Mouse (Mus musculus): ENCODE measurements around the gene Atp6ap1. TPM values are rescaled to one million over a fixed set of nuclear protein-coding genes. Genes with fewer than 3 reads are reported as not detected.

Gene Atp6ap1
- polyA plus RNA-seq, 1 experiment from 2014 or later: 248 TPM

DNA sequence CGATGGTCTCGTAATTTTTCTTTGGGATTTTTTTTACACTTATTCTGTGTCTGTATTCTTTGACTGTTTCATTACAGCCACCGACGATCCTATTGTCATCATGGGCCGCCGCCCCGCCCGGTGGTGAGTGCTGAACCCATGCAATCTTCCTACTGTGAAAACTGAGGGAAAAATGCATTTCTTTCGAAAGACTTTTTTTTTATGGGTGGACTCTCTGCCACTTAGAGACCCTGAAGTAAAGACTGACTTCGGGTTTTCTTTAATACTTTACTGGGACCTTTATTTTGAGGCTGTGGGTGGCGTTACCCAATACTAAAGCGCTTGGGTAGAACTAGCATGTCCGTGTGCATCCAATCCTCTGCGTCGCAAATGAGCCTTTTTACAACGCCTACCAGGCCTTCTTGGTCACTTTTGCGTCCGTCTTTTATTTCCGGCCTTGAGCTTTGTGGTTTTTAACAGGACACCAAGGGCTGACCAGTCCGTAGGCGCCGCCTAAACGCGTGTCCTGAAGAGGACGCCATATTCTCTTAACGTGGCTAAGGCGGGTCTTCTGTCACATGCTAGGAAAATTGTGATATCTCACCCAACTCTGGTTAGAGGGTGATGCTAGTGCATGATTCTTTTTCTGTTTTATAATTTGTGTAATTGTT, 25.9 kb upstream of the Atp6ap1 start:
- Histone ChIP-seq H3K9ac (peak overlapping the region; percentile 75), H3K4me2 (replicated peaks) (peak overlapping the region; percentile 67), H3K4me1 (replicated peaks; ENCODE audit: control insufficient read depth, insufficient read depth, low read length) (no peaks in the 10 kb centered on the region; the same call in 1 of the 2 replicates), H3K27ac (peak overlapping the region; percentile 56), H3K36me3 (replicated peaks; ENCODE audit: control insufficient read depth, insufficient read depth) (peaks cover 16% of the 10 kb centered on the region), H3K27me3 (ENCODE audit: control insufficient read depth, insufficient read depth, low read length) (no peaks in the 10 kb centered on the region), H3K9me3 (ENCODE audit: control insufficient read depth, low read length) (no peaks in the 10 kb centered on the region), H3K4me3 (replicated peaks; ENCODE audit: low read length) (peak overlapping the region; percentile 58)
- no peak for DNase-seq (ENCODE audit: low spot score)
- 18% methylated on average over 27 of the region's 27 CpGs for WGBS
- no peak for ATAC-seq (ENCODE audit: low FRiP score)

DNA sequence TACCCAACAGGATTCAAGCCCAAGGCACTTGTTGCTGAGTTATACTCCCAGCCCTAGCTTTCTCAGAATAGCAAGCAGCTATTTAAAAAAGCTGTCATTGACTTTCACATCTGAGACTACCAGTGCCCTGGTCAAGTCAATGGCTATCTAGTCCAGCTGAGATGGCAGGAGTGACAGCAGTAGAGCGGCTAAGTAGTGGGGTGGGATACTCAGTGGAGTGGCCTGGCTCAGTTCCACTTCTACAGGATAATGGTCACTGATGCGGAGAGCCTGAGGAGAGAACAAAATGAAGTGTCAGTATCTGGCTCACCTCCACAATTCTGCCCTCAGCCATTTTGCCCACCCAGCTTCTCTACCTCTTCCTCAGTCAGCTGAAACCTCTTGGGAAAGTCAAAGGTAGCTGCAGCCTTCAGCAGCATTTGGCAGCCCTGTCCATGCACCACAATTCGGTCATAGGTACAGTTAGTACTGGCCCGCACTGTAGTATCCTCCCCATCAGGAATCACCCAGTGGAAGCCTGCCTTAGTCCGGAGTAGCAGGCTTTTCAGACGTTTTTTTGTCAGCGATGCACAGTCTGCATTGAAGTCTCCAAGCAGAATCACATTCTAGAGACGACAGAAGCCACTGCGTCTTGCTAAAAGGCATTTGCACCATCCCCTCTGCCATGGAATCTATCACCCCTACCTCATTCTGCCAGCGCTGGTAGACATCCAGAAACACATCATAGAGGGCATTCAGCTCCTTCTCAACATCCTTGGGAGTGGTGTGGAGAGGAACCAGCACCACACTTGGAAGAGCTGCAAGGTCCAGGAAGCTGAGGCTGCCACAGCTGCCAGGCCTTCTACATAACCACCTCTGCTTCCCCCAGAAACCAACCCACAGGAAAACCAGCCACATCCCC, 23.2 kb upstream of the Atp6ap1 start:
- no peaks in the 10 kb centered on the region for H3K9me3 ChIP-seq (ENCODE audit: control insufficient read depth, low read length)
- WGBS: 32% methylated on average over 10 of the region's 10 CpGs
- no peak for DNase-seq (ENCODE audit: low spot score)
- H3K9ac ChIP-seq: no peak overlapping the region
- H3K4me3 ChIP-seq (replicated peaks; ENCODE audit: low read length): no peak overlapping the region
- peaks cover 16% of the 10 kb centered on the region for H3K36me3 ChIP-seq (replicated peaks; ENCODE audit: control insufficient read depth, insufficient read depth)
- H3K4me1 ChIP-seq (replicated peaks; ENCODE audit: control insufficient read depth, insufficient read depth, low read length): no peaks in the 10 kb centered on the region; the same call in 1 of the 2 replicates
- ATAC-seq (ENCODE audit: low FRiP score): no peak
- no peak overlapping the region for H3K4me2 ChIP-seq (replicated peaks)
- no peaks in the 10 kb centered on the region for H3K27me3 ChIP-seq (ENCODE audit: control insufficient read depth, insufficient read depth, low read length)
- no peak overlapping the region for H3K27ac ChIP-seq

DNA sequence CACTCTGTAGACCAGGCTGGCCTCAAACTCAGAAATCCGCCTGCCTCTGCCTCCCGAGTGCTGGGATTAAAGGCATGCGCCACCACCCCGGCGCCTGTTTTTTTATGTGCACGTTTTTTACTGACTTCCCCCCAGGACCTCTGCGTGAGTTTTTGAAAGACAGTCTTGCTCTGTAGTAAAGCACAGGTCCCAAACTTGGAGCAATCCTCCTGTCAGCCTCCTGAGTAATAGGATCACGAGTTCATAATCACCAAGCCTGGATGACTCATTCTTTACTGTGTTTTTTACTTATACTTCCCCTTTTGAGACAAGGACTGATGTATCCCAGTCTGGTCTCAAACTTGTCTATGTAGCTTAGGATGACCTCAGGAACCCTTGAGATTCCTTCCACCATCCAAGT, 19.0 kb upstream of the Atp6ap1 start:
- Histone ChIP-seq H3K9ac (no peak overlapping the region), H3K4me3 (replicated peaks; ENCODE audit: low read length) (no peak overlapping the region), H3K4me1 (replicated peaks; ENCODE audit: control insufficient read depth, insufficient read depth, low read length) (no peaks in the 10 kb centered on the region; the same call in 1 of the 2 replicates), H3K9me3 (ENCODE audit: control insufficient read depth, low read length) (no peaks in the 10 kb centered on the region), H3K36me3 (replicated peaks; ENCODE audit: control insufficient read depth, insufficient read depth) (peaks cover 5% of the 10 kb centered on the region), H3K27ac (no peak overlapping the region), H3K4me2 (replicated peaks) (no peak overlapping the region), H3K27me3 (ENCODE audit: control insufficient read depth, insufficient read depth, low read length) (no peaks in the 10 kb centered on the region)
- DNase-seq (ENCODE audit: low spot score) (no peak), ATAC-seq (ENCODE audit: low FRiP score) (no peak)
- WGBS: 78% methylated on average over 8 of the region's 8 CpGs

DNA sequence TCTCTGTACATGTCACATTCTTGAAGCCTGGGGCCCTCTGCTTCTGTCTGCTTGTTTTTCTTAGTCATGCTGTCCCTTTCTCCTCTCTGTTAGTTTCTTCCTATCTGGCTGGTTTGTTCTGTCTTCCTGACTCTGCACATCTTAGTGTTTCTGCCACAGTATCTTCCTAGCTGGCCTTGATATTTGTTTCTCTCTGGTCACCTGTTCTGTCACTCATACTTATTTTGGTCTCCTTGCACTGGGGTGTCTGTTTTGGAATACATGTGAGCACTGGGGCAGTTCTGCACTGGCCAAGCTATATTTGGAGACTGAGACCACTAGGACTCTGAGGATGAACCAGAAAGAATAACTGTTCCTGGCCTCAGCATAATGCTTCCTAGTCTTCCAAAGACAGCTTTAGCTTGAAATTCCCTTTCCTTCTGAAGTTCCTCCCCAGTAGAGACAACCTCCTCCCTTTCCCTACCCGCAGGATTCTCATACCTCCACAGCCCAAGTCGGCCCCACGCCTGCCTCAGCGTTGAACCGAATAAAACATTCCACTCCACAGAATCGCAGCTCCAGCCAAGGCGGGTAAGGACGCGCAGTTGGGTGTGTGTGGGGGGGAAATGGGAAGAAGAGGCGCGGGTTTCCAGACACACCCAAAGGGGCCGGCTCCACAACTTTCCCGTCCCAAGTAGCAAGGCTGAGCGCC, 15.7 kb upstream of the Atp6ap1 start:
- H3K27ac ChIP-seq: no peak overlapping the region
- H3K27me3 ChIP-seq (ENCODE audit: control insufficient read depth, insufficient read depth, low read length): no peaks in the 10 kb centered on the region
- peak overlapping the region; percentile 65 for H3K4me2 ChIP-seq (replicated peaks)
- no peak for ATAC-seq (ENCODE audit: low FRiP score)
- WGBS: 10% methylated on average over 14 of the region's 14 CpGs
- H3K4me3 ChIP-seq (replicated peaks; ENCODE audit: low read length): peak overlapping the region; percentile 59
- DNase-seq (ENCODE audit: low spot score): no peak
- H3K9ac ChIP-seq: peak overlapping the region; percentile 76
- H3K9me3 ChIP-seq (ENCODE audit: control insufficient read depth, low read length): no peaks in the 10 kb centered on the region
- no peaks in the 10 kb centered on the region for H3K36me3 ChIP-seq (replicated peaks; ENCODE audit: control insufficient read depth, insufficient read depth)
- H3K4me1 ChIP-seq (replicated peaks; ENCODE audit: control insufficient read depth, insufficient read depth, low read length): peaks cover 6% of the 10 kb centered on the region; the same call in 1 of the 2 replicates

DNA sequence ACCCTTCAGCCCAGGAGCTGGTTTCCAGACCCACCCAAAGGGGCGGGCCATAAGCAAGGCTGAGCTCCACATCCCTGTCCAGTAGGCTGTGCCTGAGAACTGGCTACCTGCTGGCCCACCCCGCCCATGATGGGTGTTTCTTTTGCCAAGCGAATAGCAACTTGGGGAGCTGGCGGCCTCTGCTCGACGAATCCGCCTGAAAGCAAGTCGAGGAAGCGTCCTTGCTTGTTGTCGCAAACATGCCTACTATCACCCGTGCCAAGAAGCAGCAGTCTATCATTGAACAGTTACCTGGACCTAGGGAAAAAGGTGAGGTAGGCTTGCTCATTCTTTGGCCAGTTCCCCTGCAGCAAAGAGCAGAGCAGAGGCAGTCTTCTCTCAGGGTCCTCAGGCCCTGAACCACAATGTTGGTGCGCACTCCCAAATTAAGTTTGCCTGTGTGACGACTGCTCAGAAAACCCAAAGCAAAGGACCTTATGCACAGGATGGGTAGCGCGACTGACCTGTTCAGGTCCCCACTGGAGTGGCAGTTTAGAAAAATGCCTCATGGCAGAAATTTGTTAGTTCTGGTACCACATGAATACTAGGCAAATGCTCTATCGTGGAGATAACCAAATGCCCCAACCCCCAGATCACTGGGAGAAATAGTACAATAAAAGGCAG, 15.0 kb upstream of the Atp6ap1 start, which contains the start of the genes Taz and Dnase1l1:
TSS of gene Taz (plus strand) at position 181 of the 663 bp plus-strand sequence.
TSS of gene Dnase1l1 (minus strand) at position 606 of the 663 bp plus-strand sequence.
- peak; percentile 63 for ATAC-seq (ENCODE audit: low FRiP score)
- peaks cover 6% of the 10 kb centered on the region; the same call in 1 of the 2 replicates for H3K4me1 ChIP-seq (replicated peaks; ENCODE audit: control insufficient read depth, insufficient read depth, low read length)
- H3K4me3 ChIP-seq (replicated peaks; ENCODE audit: low read length): peak within 1 kb of the TSS; percentile 59
- H3K27ac ChIP-seq: peak within 1 kb of the TSS; percentile 86
- no peaks in the 10 kb centered on the region for H3K9me3 ChIP-seq (ENCODE audit: control insufficient read depth, low read length)
- no peaks in the 10 kb centered on the region for H3K36me3 ChIP-seq (replicated peaks; ENCODE audit: control insufficient read depth, insufficient read depth)
- no peaks in the 10 kb centered on the region for H3K27me3 ChIP-seq (ENCODE audit: control insufficient read depth, insufficient read depth, low read length)
- H3K4me2 ChIP-seq (replicated peaks): peak within 1 kb of the TSS; percentile 65
- peak within 1 kb of the TSS; percentile 76 for H3K9ac ChIP-seq
- WGBS: 29% methylated on average over 16 of the region's 16 CpGs
- no peak for DNase-seq (ENCODE audit: low spot score)

DNA sequence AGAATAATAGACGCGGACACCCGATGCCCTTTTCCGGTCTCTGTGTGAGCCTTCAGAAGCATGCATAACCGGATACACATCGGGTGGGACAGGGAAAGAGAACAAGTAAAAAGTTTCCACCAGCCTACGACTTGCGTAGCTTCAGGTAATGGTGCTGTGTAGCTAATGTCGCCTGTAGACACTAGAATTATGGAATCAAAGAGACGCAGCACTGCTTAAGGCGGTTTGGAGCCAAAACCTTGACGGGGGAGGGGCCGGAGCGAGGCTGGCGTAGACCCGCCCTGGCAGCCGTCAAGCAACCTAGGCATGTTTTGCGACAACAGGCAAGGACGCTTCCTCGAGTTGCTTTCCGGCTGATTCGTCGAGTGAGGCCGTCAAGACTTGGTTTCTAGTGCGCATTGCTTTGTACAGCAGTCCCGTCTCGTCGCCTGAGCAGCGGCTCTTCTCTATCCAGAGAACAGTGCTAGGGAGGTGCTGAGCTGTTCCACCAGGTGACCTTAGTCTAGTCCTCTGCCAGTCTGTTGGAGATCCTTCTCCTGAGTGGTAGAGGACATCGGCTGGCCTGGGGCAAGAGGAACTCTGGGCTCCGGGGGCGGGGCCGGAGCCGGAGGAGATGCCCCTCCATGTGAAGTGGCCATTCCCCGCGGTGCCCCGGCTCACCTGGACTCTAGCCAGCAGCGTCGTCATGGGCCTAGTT, 14.4 kb upstream of the Atp6ap1 start:
- 20% methylated on average over 39 of the region's 39 CpGs for WGBS
- Histone ChIP-seq H3K36me3 (replicated peaks; ENCODE audit: control insufficient read depth, insufficient read depth) (no peaks in the 10 kb centered on the region), H3K27me3 (ENCODE audit: control insufficient read depth, insufficient read depth, low read length) (no peaks in the 10 kb centered on the region), H3K27ac (peak overlapping the region; percentile 86), H3K4me1 (replicated peaks; ENCODE audit: control insufficient read depth, insufficient read depth, low read length) (peaks cover 6% of the 10 kb centered on the region; the same call in 1 of the 2 replicates), H3K9me3 (ENCODE audit: control insufficient read depth, low read length) (no peaks in the 10 kb centered on the region), H3K4me2 (replicated peaks) (peak overlapping the region; percentile 65), H3K9ac (peak overlapping the region; percentile 76), H3K4me3 (replicated peaks; ENCODE audit: low read length) (peak overlapping the region; percentile 59)
- DNase-seq (ENCODE audit: low spot score): peak; percentile 80
- peak; percentile 85 for ATAC-seq (ENCODE audit: low FRiP score)

DNA sequence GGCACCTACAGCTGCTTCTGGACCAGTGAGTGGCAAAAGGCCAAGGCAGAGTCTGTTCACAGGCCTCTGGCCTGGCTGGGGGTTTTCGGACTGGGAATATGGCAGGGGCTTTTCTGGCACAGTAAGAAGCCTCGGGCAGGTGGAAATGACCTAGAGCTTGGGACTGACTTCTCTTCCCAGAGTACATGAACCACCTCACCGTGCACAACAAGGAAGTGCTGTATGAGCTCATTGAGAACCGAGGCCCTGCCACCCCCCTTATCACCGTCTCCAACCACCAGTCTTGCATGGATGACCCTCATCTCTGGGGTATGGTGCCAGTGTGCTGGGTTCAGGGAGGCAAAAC, 13.8 kb upstream of the Atp6ap1 start:
- Histone ChIP-seq H3K4me1 (replicated peaks; ENCODE audit: control insufficient read depth, insufficient read depth, low read length) (peaks cover 6% of the 10 kb centered on the region; the same call in 1 of the 2 replicates), H3K4me2 (replicated peaks) (peak overlapping the region; percentile 65), H3K27me3 (ENCODE audit: control insufficient read depth, insufficient read depth, low read length) (no peaks in the 10 kb centered on the region), H3K36me3 (replicated peaks; ENCODE audit: control insufficient read depth, insufficient read depth) (no peaks in the 10 kb centered on the region), H3K27ac (peak overlapping the region; percentile 86), H3K4me3 (replicated peaks; ENCODE audit: low read length) (peak overlapping the region; percentile 59), H3K9ac (peak overlapping the region; percentile 76), H3K9me3 (ENCODE audit: control insufficient read depth, low read length) (no peaks in the 10 kb centered on the region)
- no peak for DNase-seq (ENCODE audit: low spot score)
- 42% methylated on average over 5 of the region's 5 CpGs for WGBS
- peak; percentile 42 for ATAC-seq (ENCODE audit: low FRiP score)

DNA sequence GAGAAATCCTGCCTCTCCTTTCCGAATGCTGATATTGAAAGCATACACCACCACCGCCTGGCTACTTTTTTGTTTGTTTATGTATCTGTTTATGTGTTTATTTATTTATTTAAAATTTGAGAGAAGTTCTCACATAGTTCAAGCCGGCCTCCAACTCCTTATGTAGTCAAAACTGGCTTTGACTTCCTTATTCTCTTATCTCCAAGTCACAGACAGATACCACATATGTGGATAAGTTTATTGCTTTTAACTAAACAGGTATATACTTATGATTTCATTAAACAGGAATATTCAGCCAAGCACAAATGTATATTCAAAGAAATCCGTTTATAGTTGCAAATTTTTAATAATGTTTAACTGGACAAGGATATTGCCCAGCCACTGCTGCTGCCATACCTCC, 3.5 kb upstream of the Atp6ap1 start:
- Histone ChIP-seq H3K36me3 (replicated peaks; ENCODE audit: control insufficient read depth, insufficient read depth) (peaks cover 6% of the 10 kb centered on the region; the same call in 1 of the 2 replicates), H3K27me3 (ENCODE audit: control insufficient read depth, insufficient read depth, low read length) (no peaks in the 10 kb centered on the region), H3K9me3 (ENCODE audit: control insufficient read depth, low read length) (no peaks in the 10 kb centered on the region), H3K4me2 (replicated peaks) (no peak overlapping the region), H3K27ac (no peak overlapping the region), H3K9ac (no peak overlapping the region), H3K4me3 (replicated peaks; ENCODE audit: low read length) (no peak overlapping the region), H3K4me1 (replicated peaks; ENCODE audit: control insufficient read depth, insufficient read depth, low read length) (no peaks in the 10 kb centered on the region)
- ATAC-seq (ENCODE audit: low FRiP score): no peak
- 80% methylated on average over 4 of the region's 4 CpGs for WGBS
- DNase-seq (ENCODE audit: low spot score): no peak

All from hindbrain, embryonic 14.5 days (tissue).